Mouse (Mus musculus): ENCODE measurements at regions not wholly inside any gene's neighbourhood (a gene's known extent, or its start where the extent isn't known, plus 50 kb on each side); places are given as distances from the start of the nearest gene placed in this dataset.

GRCm38 (mm10) chr15:68620417-68621214, 2119.9 kb upstream of the Lrrc6 start:
- no peak overlapping the region for H3K27ac ChIP-seq (ENCODE audit: low read depth, low read length)
- H3K9me3 ChIP-seq (ENCODE audit: control insufficient read depth, low read length), result no peaks in the 10 kb centered on the region
- H3K9ac ChIP-seq (ENCODE audit: low read depth, low read length), result no peak overlapping the region
- H3K4me3 ChIP-seq (ENCODE audit: low read length), result no peak overlapping the region
- 78% methylated on average over 6 of the region's 6 CpGs for WGBS
- no peaks in the 10 kb centered on the region for H3K4me1 ChIP-seq (ENCODE audit: control insufficient read depth, insufficient read depth, low read length)
- no peak overlapping the region for H3K4me2 ChIP-seq (replicated peaks; ENCODE audit: low read depth, low read length)
- no peaks in the 10 kb centered on the region for H3K27me3 ChIP-seq (ENCODE audit: control insufficient read depth, insufficient read depth, low read length)
- no peak for ATAC-seq (ENCODE audit: low FRiP score, low TSS enrichment)
- H3K36me3 ChIP-seq (ENCODE audit: control insufficient read depth, insufficient read depth, low read length), result no peaks in the 10 kb centered on the region

- Histone ChIP-seq H3K27ac (ENCODE audit: low read depth, low read length) (no peak overlapping the region; the same call in 1 of the 2 replicates), H3K4me1 (ENCODE audit: control insufficient read depth, insufficient read depth, low read length) (0 out of 2 replicates have a peak, but pooled peaks cover 3% of the 10 kb centered on the region), H3K27me3 (ENCODE audit: control insufficient read depth, insufficient read depth, low read length) (no peaks in the 10 kb centered on the region), H3K9me3 (ENCODE audit: control insufficient read depth, low read length) (no peaks in the 10 kb centered on the region), H3K4me2 (replicated peaks; ENCODE audit: low read depth, low read length) (no peak overlapping the region), H3K4me3 (ENCODE audit: low read length) (no peak overlapping the region), H3K9ac (ENCODE audit: low read depth, low read length) (no peak overlapping the region), H3K36me3 (ENCODE audit: control insufficient read depth, insufficient read depth, low read length) (no peaks in the 10 kb centered on the region)
- 27% methylated on average over 8 of the region's 8 CpGs for WGBS
- peak; percentile 91 for ATAC-seq (ENCODE audit: low FRiP score, low TSS enrichment)
Measured at GRCm38 (mm10) chr15:68606110-68606791, 2105.5 kb upstream of the Lrrc6 start.

- no peak for ATAC-seq (ENCODE audit: low FRiP score, low TSS enrichment)
- Histone ChIP-seq H3K9me3 (ENCODE audit: control insufficient read depth, low read length) (no peaks in the 10 kb centered on the region), H3K4me2 (replicated peaks; ENCODE audit: low read depth, low read length) (no peak overlapping the region), H3K27ac (ENCODE audit: low read depth, low read length) (no peak overlapping the region), H3K27me3 (ENCODE audit: control insufficient read depth, insufficient read depth, low read length) (no peaks in the 10 kb centered on the region), H3K4me3 (ENCODE audit: low read length) (no peak overlapping the region), H3K36me3 (ENCODE audit: control insufficient read depth, insufficient read depth, low read length) (no peaks in the 10 kb centered on the region), H3K4me1 (ENCODE audit: control insufficient read depth, insufficient read depth, low read length) (0 out of 2 replicates have a peak, but pooled peaks cover 3% of the 10 kb centered on the region), H3K9ac (ENCODE audit: low read depth, low read length) (no peak overlapping the region)
- WGBS, result 73% methylated on average over 2 of the region's 2 CpGs
Measured at GRCm38 (mm10) chr15:68605478-68605877, 2104.8 kb upstream of the Lrrc6 start.

- no peak overlapping the region for H3K27ac ChIP-seq (ENCODE audit: low read depth, low read length)
Measured at GRCm38 (mm10) chr15:68582177-68582576, 2081.5 kb upstream of the Lrrc6 start.

GRCm38 (mm10) chr15:68579486-68579885, 2078.8 kb upstream of the Lrrc6 start:
- no peak overlapping the region for H3K4me3 ChIP-seq (ENCODE audit: low read length)
- ATAC-seq (ENCODE audit: low FRiP score, low TSS enrichment), result no peak
- no peaks in the 10 kb centered on the region for H3K4me1 ChIP-seq (ENCODE audit: control insufficient read depth, insufficient read depth, low read length)
- H3K36me3 ChIP-seq (ENCODE audit: control insufficient read depth, insufficient read depth, low read length), result no peaks in the 10 kb centered on the region
- no peak overlapping the region for H3K9ac ChIP-seq (ENCODE audit: low read depth, low read length)
- no peak overlapping the region for H3K27ac ChIP-seq (ENCODE audit: low read depth, low read length)
- no peak overlapping the region for H3K4me2 ChIP-seq (replicated peaks; ENCODE audit: low read depth, low read length)
- H3K9me3 ChIP-seq (ENCODE audit: control insufficient read depth, low read length), result no peaks in the 10 kb centered on the region
- no peaks in the 10 kb centered on the region for H3K27me3 ChIP-seq (ENCODE audit: control insufficient read depth, insufficient read depth, low read length)
- 86% methylated on average over 2 of the region's 2 CpGs for WGBS

More at GRCm38 (mm10) chr15:68582177-68582576, 2081.5 kb upstream of the Lrrc6 start:
- Histone ChIP-seq H3K36me3 (ENCODE audit: control insufficient read depth, insufficient read depth, low read length) (no peaks in the 10 kb centered on the region), H3K4me3 (ENCODE audit: low read length) (no peak overlapping the region), H3K4me2 (replicated peaks; ENCODE audit: low read depth, low read length) (no peak overlapping the region), H3K4me1 (ENCODE audit: control insufficient read depth, insufficient read depth, low read length) (no peaks in the 10 kb centered on the region), H3K27me3 (ENCODE audit: control insufficient read depth, insufficient read depth, low read length) (no peaks in the 10 kb centered on the region), H3K9ac (ENCODE audit: low read depth, low read length) (no peak overlapping the region), H3K9me3 (ENCODE audit: control insufficient read depth, low read length) (no peaks in the 10 kb centered on the region)
- WGBS, result 85% methylated on average over 4 of the region's 4 CpGs
- no peak for ATAC-seq (ENCODE audit: low FRiP score, low TSS enrichment)

GRCm38 (mm10) chr15:68560654-68561053, 2059.9 kb upstream of the Lrrc6 start:
- WGBS, result 87% methylated on average over 3 of the region's 3 CpGs
- H3K27ac ChIP-seq (ENCODE audit: low read depth, low read length), result no peak overlapping the region
- no peaks in the 10 kb centered on the region for H3K4me1 ChIP-seq (ENCODE audit: control insufficient read depth, insufficient read depth, low read length)
- H3K9me3 ChIP-seq (ENCODE audit: control insufficient read depth, low read length), result no peaks in the 10 kb centered on the region
- no peaks in the 10 kb centered on the region for H3K27me3 ChIP-seq (ENCODE audit: control insufficient read depth, insufficient read depth, low read length)
- H3K4me3 ChIP-seq (ENCODE audit: low read length), result no peak overlapping the region
- H3K36me3 ChIP-seq (ENCODE audit: control insufficient read depth, insufficient read depth, low read length), result no peaks in the 10 kb centered on the region
- no peak overlapping the region for H3K4me2 ChIP-seq (replicated peaks; ENCODE audit: low read depth, low read length)
- no peak for ATAC-seq (ENCODE audit: low FRiP score, low TSS enrichment)
- H3K9ac ChIP-seq (ENCODE audit: low read depth, low read length), result no peak overlapping the region

GRCm38 (mm10) chr15:68556133-68556532, 2055.4 kb upstream of the Lrrc6 start:
- Histone ChIP-seq H3K4me3 (ENCODE audit: low read length) (no peak overlapping the region), H3K9ac (ENCODE audit: low read depth, low read length) (no peak overlapping the region), H3K27ac (ENCODE audit: low read depth, low read length) (no peak overlapping the region), H3K4me1 (ENCODE audit: control insufficient read depth, insufficient read depth, low read length) (no peaks in the 10 kb centered on the region), H3K9me3 (ENCODE audit: control insufficient read depth, low read length) (no peaks in the 10 kb centered on the region), H3K4me2 (replicated peaks; ENCODE audit: low read depth, low read length) (no peak overlapping the region), H3K36me3 (ENCODE audit: control insufficient read depth, insufficient read depth, low read length) (no peaks in the 10 kb centered on the region), H3K27me3 (ENCODE audit: control insufficient read depth, insufficient read depth, low read length) (no peaks in the 10 kb centered on the region)
- ATAC-seq (ENCODE audit: low FRiP score, low TSS enrichment), result no peak
- WGBS, result 45% methylated on average over 7 of the region's 7 CpGs

- Histone ChIP-seq H3K4me1 (ENCODE audit: control insufficient read depth, insufficient read depth, low read length) (no peaks in the 10 kb centered on the region), H3K9ac (ENCODE audit: low read depth, low read length) (no peak overlapping the region), H3K27me3 (ENCODE audit: control insufficient read depth, insufficient read depth, low read length) (no peaks in the 10 kb centered on the region), H3K9me3 (ENCODE audit: control insufficient read depth, low read length) (no peaks in the 10 kb centered on the region), H3K4me3 (ENCODE audit: low read length) (no peak overlapping the region), H3K27ac (ENCODE audit: low read depth, low read length) (no peak overlapping the region), H3K4me2 (replicated peaks; ENCODE audit: low read depth, low read length) (no peak overlapping the region), H3K36me3 (ENCODE audit: control insufficient read depth, insufficient read depth, low read length) (no peaks in the 10 kb centered on the region)
- WGBS, result 73% methylated on average over 4 of the region's 4 CpGs
- no peak for ATAC-seq (ENCODE audit: low FRiP score, low TSS enrichment)
Measured at GRCm38 (mm10) chr15:68536055-68536325, 2035.3 kb upstream of the Lrrc6 start.

GRCm38 (mm10) chr15:68535297-68536054, 2034.8 kb upstream of the Lrrc6 start:
- no peak overlapping the region for H3K27ac ChIP-seq (ENCODE audit: low read depth, low read length)
- H3K9ac ChIP-seq (ENCODE audit: low read depth, low read length), result no peak overlapping the region
- WGBS, result 79% methylated on average over 10 of the region's 10 CpGs

More at GRCm38 (mm10) chr15:68535297-68536054, 2034.8 kb upstream of the Lrrc6 start:
- Histone ChIP-seq H3K27me3 (ENCODE audit: control insufficient read depth, insufficient read depth, low read length) (no peaks in the 10 kb centered on the region), H3K36me3 (ENCODE audit: control insufficient read depth, insufficient read depth, low read length) (no peaks in the 10 kb centered on the region), H3K4me1 (ENCODE audit: control insufficient read depth, insufficient read depth, low read length) (no peaks in the 10 kb centered on the region), H3K9me3 (ENCODE audit: control insufficient read depth, low read length) (no peaks in the 10 kb centered on the region), H3K4me3 (ENCODE audit: low read length) (no peak overlapping the region), H3K4me2 (replicated peaks; ENCODE audit: low read depth, low read length) (no peak overlapping the region)
- no peak for ATAC-seq (ENCODE audit: low FRiP score, low TSS enrichment)

Measured in kidney, embryonic 14.5 days (tissue).